ENCODE assay signal across 32 mouse cellular contexts in genomic region chr10:38806056-38806455, GRCm38 (mm10). TPM values are rescaled to one million over a fixed set of nuclear protein-coding genes. Genes with fewer than 3 reads are reported as not detected.
A peak's percentile ranks its signal among the peaks of the same experiment; 100 is the strongest.
DNase-seq lines count a peak whose midpoint lies in the region; ATAC-seq and TF ChIP-seq lines count a peak whose summit lies in the region.
"Had no signal": no experiment of that assay in that cellular context is flagged by ENCODE, and none has a peak within 500 bp of the region (broad histone marks: within the 10 kb centered on the region; RNA-seq: fewer than 3 reads in every experiment).

No protein-coding gene starts in this region.

- H3K4me2 ChIP-seq in limb, embryonic 13.5 days (replicated peaks): no peak overlapping the region
- H3K4me2 ChIP-seq in embryonic facial prominence, embryonic 15.5 days (replicated peaks): no peak overlapping the region
- no peak overlapping the region for H3K4me2 ChIP-seq in forebrain, embryonic 16.5 days (ENCODE audit: low read length)
- H3K4me2 ChIP-seq: hindbrain, embryonic 14.5 days; limb, embryonic 12.5 days; lung, embryonic 15.5 days; midbrain, embryonic 15.5 days; neural tube, embryonic 12.5 days had no signal

- no peaks in the 10 kb centered on the region for H3K4me1 ChIP-seq in limb, embryonic 13.5 days
- H3K4me1 ChIP-seq in limb, embryonic 10.5 days: no peaks in the 10 kb centered on the region
- H3K4me1 ChIP-seq in embryonic facial prominence, embryonic 15.5 days: no peaks in the 10 kb centered on the region
- H3K4me1 ChIP-seq in cerebellum, adult 2 months (ENCODE audit: control insufficient read depth, insufficient read depth, low read length): no peaks in the 10 kb centered on the region
- no peaks in the 10 kb centered on the region for H3K4me1 ChIP-seq in forebrain, embryonic 16.5 days (replicated peaks; ENCODE audit: control insufficient read depth, insufficient read depth, low read length)
- H3K4me1 ChIP-seq: forebrain, embryonic 10.5 days; limb, embryonic 12.5 days; lung, embryonic 15.5 days; midbrain, embryonic 15.5 days; neural tube, embryonic 12.5 days had no signal

- ATAC-seq in limb, embryonic 13.5 days (ENCODE audit: low FRiP score, low read depth): peak; percentile 64; the same call in 1 of the 2 replicates
- ATAC-seq in embryonic facial prominence, embryonic 15.5 days (ENCODE audit: insufficient number of reproducible peaks, low FRiP score, low TSS enrichment, low read depth): peak; percentile 70
- ATAC-seq in forebrain, embryonic 16.5 days: no peak
- ATAC-seq: CD4-positive, CD25-positive, alpha-beta regulatory T cell, adult 4 months; forebrain, postnatal 0 days; inflammation-experienced regulatory T-cells, adult 6 months; midbrain, embryonic 15.5 days had no signal

- no peaks in the 10 kb centered on the region for H3K9me3 ChIP-seq in limb, embryonic 13.5 days
- H3K9me3 ChIP-seq in limb, embryonic 10.5 days (replicated peaks): no peaks in the 10 kb centered on the region
- no peaks in the 10 kb centered on the region for H3K9me3 ChIP-seq in embryonic facial prominence, embryonic 15.5 days (replicated peaks)
- H3K9me3 ChIP-seq in forebrain, embryonic 16.5 days (ENCODE audit: control insufficient read depth, low read length): no peaks in the 10 kb centered on the region
- H3K9me3 ChIP-seq: limb, embryonic 12.5 days; lung, embryonic 15.5 days; midbrain, embryonic 15.5 days; neural tube, embryonic 12.5 days had no signal

- no peak overlapping the region for H3K27ac ChIP-seq in limb, embryonic 13.5 days
- H3K27ac ChIP-seq in limb, embryonic 10.5 days: no peak overlapping the region
- H3K27ac ChIP-seq in embryonic facial prominence, embryonic 15.5 days (replicated peaks): peak overlapping the region; percentile 44; the same call in 1 of the 2 replicates
- H3K27ac ChIP-seq in cerebellum, adult 2 months (ENCODE audit: insufficient read depth, low read length): no peak overlapping the region
- H3K27ac ChIP-seq in forebrain, embryonic 16.5 days (ENCODE audit: low read length): no peak overlapping the region
- H3K27ac ChIP-seq: forebrain, embryonic 10.5 days; heart, adult 2 months; hindbrain, embryonic 14.5 days; kidney, postnatal 0 days; limb, embryonic 12.5 days; liver, embryonic 14.5 days; lung, embryonic 15.5 days; midbrain, embryonic 15.5 days; neural tube, embryonic 12.5 days had no signal

- no peaks in the 10 kb centered on the region for H3K27me3 ChIP-seq in limb, embryonic 13.5 days
- H3K27me3 ChIP-seq in limb, embryonic 10.5 days (ENCODE audit: low read depth, poor library complexity, severe bottlenecking): no peaks in the 10 kb centered on the region
- no peaks in the 10 kb centered on the region for H3K27me3 ChIP-seq in embryonic facial prominence, embryonic 15.5 days
- no peaks in the 10 kb centered on the region for H3K27me3 ChIP-seq in cerebellum, adult 2 months (ENCODE audit: control insufficient read depth, insufficient read depth, low read length)
- H3K27me3 ChIP-seq in forebrain, embryonic 16.5 days (replicated peaks; ENCODE audit: control insufficient read depth, insufficient read depth, low read length): no peaks in the 10 kb centered on the region
- H3K27me3 ChIP-seq: limb, embryonic 12.5 days; lung, embryonic 15.5 days; midbrain, embryonic 15.5 days; neural tube, embryonic 12.5 days had no signal

- WGBS in limb, embryonic 13.5 days: 72% methylated on average over 2 of the region's 2 CpGs
- 88% methylated on average over 2 of the region's 2 CpGs for WGBS in limb, embryonic 10.5 days
- 40% methylated on average over 2 of the region's 2 CpGs for WGBS in embryonic facial prominence, embryonic 15.5 days
- 26% methylated on average over 2 of the region's 2 CpGs for WGBS in cerebellum, adult 2 months
- WGBS in forebrain, embryonic 16.5 days: 77% methylated on average over 2 of the region's 2 CpGs

- no peak overlapping the region for H3K9ac ChIP-seq in limb, embryonic 13.5 days
- no peak overlapping the region for H3K9ac ChIP-seq in embryonic facial prominence, embryonic 15.5 days
- no peak overlapping the region for H3K9ac ChIP-seq in forebrain, embryonic 16.5 days (replicated peaks; ENCODE audit: low read depth, low read length)
- H3K9ac ChIP-seq: forebrain, postnatal 0 days; hindbrain, embryonic 14.5 days; limb, embryonic 12.5 days; liver, embryonic 14.5 days; lung, embryonic 15.5 days; midbrain, embryonic 15.5 days; neural tube, embryonic 12.5 days had no signal

- H3K4me3 ChIP-seq in limb, embryonic 13.5 days: no peak overlapping the region
- H3K4me3 ChIP-seq in limb, embryonic 10.5 days: no peak overlapping the region
- no peak overlapping the region for H3K4me3 ChIP-seq in embryonic facial prominence, embryonic 15.5 days (replicated peaks)
- H3K4me3 ChIP-seq in cerebellum, adult 2 months (replicated peaks; ENCODE audit: insufficient read depth, low read depth, low read length): no peak overlapping the region
- no peak overlapping the region for H3K4me3 ChIP-seq in forebrain, embryonic 16.5 days (replicated peaks; ENCODE audit: low read length)
- H3K4me3 ChIP-seq: forebrain, embryonic 10.5 days; heart, adult 2 months; limb, embryonic 12.5 days; lung, embryonic 15.5 days; midbrain, embryonic 15.5 days; neural tube, embryonic 12.5 days had no signal

- no peak for TF ChIP-seq POLR2A in cerebellum, adult 2 months (IDR thresholded peaks at IDR 0.05; ENCODE audit: borderline replicate concordance, insufficient read depth, low read length)

- no peak for TF ChIP-seq CTCF in cerebellum, adult 2 months (IDR thresholded peaks at IDR 0.05; ENCODE audit: borderline replicate concordance, insufficient read depth, low read depth, low read length)

- no peaks in the 10 kb centered on the region for H3K36me3 ChIP-seq in limb, embryonic 13.5 days
- H3K36me3 ChIP-seq in limb, embryonic 10.5 days: no peaks in the 10 kb centered on the region
- no peaks in the 10 kb centered on the region for H3K36me3 ChIP-seq in embryonic facial prominence, embryonic 15.5 days
- H3K36me3 ChIP-seq in forebrain, embryonic 16.5 days (ENCODE audit: control insufficient read depth, insufficient read depth): no peaks in the 10 kb centered on the region
- H3K36me3 ChIP-seq: forebrain, embryonic 10.5 days; limb, embryonic 12.5 days; lung, embryonic 15.5 days; midbrain, embryonic 15.5 days; neural tube, embryonic 12.5 days had no signal

- intact Hi-C loops in heart, postnatal 25 days (cut with DNase I): no loop called here

- DNase-seq in gastrocnemius, adult 18-20 months (ENCODE audit: low spot score): peak; percentile 64
- DNase-seq in gastrocnemius, postnatal 10 days: no peak
- DNase-seq in limb, embryonic 10.5 days (ENCODE audit: low spot score): no peak
- peak; percentile 10 for DNase-seq in heart, postnatal 25 days (ENCODE audit: low spot score)
- DNase-seq in cerebellum, adult 2 months: no peak
- DNase-seq: adrenal gland, adult 2 months; cerebellum, adult 11-12 months; cerebellum, postnatal 14 days; forebrain, postnatal 0 days; kidney, adult 18-20 months; lung, postnatal 4 days; right cerebral cortex, postnatal 25 days; thymus, postnatal 25 days had no signal

RNA-seq across cellular contexts. Expression of gene Rfpl4b, which starts 15.5 kb away (rescaled TPM):
- not detected for total RNA-seq in gastrocnemius, adult 18-20 months (2021)
- total RNA-seq in gastrocnemius, postnatal 10 days (2021): not detected
- 0.14 TPM in 1 of 2 replicates, not detected in the other for polyA plus RNA-seq in limb, embryonic 13.5 days (2015; fragmentation: Nextera tagmentation; extraction: Ambion mirVana)
- not detected in 2 replicates for polyA plus RNA-seq in limb, embryonic 10.5 days (2016; fragmentation: Nextera tagmentation; extraction: Ambion mirVana)
- polyA plus RNA-seq in embryonic facial prominence, embryonic 15.5 days (2015; fragmentation: Nextera tagmentation; extraction: Ambion mirVana): not detected in 2 replicates
- total RNA-seq in heart, postnatal 25 days (2021): not detected
- not detected in 2 replicates for polyA plus RNA-seq in cerebellum, adult 2 months (2012; rRNA removed)
- polyA plus RNA-seq in forebrain, embryonic 16.5 days (2015; fragmentation: Nextera tagmentation; extraction: Ambion mirVana): not detected in 2 replicates
- total RNA-seq: adrenal gland, adult 2 months; forebrain, postnatal 0 days; heart, adult 2 months; heart, postnatal 36 days; layer of hippocampus, postnatal 14 days; left cerebral cortex, postnatal 10 days had no signal
- polyA plus RNA-seq: adrenal gland, adult 2 months; CD4-positive, CD25-positive, alpha-beta regulatory T cell, adult 4 months; forebrain, embryonic 10.5 days; forebrain, postnatal 0 days; heart, adult 2 months; hindbrain, embryonic 14.5 days; inflammation-experienced regulatory T-cells, adult 6 months; kidney, postnatal 0 days; limb, embryonic 12.5 days; liver, embryonic 14.5 days; lung, embryonic 15.5 days; midbrain, embryonic 15.5 days; neural tube, embryonic 12.5 days; spleen, adult 2 months; stomach, embryonic 14.5 days had no signal

Comparison
In these comparisons a context has a peak if more than half of its experiments do, and no peak if none do; other contexts are left out.
1. DNase-seq: peak in gastrocnemius, adult 18-20 months (single experiment) and heart, postnatal 25 days (single experiment); none in gastrocnemius, postnatal 10 days (single experiment), limb, embryonic 10.5 days (single experiment) and cerebellum, adult 2 months (0 of 2).